Mouse (Mus musculus) kidney, adult 9 months (tissue): ENCODE measurements at regions not wholly inside any gene's neighbourhood (a gene's known extent, or its start where the extent isn't known, plus 50 kb on each side); places are given as distances from the start of the nearest gene placed in this dataset.

Source experiments
- DNase-seq: peaks from one replicate; pipeline ENCODE4 v3.0.0; 2022

DNA sequence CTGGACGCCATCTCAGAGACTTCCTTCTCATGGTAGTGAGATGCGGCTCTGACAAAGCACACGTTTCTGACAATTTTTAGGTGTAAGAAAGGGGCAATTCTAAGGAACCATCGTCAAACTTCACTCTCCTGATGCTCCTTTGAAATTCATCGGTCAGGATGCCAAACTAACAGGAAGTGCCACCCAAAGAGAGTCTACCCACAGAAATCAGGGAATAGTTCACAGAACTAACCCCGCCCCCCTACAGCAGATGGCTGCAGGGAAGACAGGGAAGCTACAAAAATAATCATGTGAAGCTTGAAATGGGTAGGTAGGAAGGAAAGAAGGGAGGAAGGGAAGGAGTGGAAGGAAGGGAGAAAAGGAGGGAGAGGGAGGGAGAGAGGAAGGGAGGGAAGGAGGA, 240.1 kb upstream of the Eif4g2 start:
- no peak for DNase-seq

DNA sequence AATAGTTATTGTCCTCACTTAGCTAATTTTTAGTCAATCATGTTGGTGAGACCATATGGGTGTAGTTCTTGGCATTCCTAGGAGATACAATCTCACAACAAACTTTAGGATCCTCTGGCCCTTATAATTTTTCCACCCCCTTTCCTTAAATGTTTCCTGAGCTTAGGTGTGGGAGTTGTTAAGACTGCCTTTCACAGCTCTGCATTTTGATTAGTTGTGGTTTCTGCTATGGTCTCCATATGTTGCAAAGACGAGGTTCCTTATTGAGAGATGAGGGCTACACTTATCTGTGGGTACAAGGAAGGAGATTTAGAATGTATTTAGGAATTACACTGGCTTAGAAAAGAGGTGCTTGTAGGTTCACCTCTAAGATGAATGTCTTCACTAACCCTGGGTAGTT, 237.1 kb upstream of the Eif4g2 start:
- DNase-seq = no peak

DNA sequence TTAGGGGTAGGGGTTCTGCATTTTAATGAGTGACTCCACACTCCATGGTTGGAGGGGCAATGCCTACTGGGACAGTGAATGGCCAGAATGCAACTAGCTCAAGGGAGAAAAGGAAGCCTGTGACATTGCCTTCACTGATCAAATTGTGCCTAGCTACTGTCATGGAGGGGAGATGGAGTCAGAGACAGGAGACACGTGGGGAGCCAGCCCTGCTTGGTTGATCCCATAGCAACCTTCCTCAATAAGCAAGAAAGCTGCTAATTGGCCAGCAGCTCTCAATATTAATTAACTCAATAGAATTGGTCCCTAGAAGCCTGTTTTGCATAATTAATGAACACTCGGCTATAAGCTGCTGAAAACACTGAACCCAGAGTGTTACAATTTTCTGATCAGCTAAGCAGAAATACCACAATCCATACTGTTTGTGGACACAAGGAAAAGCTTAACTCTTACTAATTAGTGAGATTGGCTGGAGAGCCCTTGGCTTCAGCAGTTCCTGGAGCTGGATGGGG, 233.7 kb upstream of the Eif4g2 start:
- DNase-seq = no peak

DNA sequence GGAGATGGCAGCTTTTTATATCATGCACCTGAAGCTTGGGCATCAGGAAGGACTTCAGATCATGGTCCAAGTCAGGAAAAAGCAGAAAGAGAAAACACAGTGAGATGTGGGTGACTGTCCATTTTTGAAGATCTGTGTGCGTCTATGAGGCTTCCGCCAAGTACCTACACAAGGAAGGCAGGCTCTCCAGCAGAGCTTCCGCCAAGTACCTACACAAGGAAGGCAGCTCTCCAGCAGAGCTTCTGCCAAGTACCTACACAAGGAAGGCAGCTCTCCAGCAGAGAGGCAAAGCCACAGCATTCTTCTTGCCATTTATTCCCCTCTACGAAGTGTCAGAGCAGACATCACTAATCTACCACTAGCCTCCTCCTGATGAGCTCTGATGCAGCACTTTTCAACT, 231.1 kb upstream of the Eif4g2 start:
- DNase-seq = no peak

DNA sequence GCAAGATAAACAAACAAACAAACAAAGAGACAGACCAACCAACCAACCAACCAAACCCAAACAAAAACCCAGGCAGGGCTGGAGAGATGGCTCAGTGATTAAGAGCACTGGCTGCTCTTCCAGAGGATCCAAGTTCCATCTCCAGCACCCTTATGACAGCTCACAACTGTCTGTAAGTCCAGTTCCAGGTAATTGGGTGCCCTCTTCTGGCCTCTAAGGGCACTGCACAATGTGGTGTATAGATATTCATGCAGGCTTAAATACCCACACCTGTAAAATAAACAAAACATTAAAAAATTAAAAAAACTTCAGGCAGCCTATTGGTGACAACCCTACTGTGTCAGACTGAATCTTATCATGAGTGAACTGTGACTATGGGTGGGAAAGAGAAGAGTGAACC, 222.4 kb upstream of the Eif4g2 start:
- DNase-seq = peak; percentile 9

DNA sequence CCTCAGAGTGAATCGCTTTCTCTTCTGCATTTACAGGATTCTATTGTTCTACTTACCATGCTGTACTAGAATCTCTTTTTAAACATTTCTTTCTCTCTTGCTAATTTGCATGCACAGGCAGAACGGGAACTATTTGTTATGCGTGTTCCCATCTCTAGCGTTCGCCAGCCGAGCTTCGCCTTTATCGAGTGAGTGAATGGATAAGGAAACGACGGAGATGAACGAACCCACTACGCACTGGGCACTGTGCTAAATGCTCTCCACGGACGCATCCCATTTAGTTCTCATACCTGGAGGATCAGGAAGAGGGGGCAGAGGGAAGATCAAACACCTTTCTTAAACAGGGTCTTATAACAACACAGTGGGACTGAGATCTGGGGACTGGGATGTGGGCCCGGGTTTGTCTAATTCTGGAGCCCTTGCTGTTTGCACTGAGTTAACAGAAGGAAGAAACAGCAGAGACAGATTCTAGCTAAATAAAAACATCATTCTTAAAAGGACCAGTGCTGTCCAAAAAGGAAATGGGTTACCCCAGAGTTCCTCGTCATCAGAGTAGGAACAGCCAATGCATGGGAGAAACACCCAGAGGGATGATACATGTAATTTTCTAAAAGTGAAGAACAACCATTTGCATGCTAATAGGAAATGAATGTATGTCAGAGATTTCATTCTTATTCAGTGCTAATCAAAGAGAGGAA, 219.1 kb upstream of the Eif4g2 start:
- no peak for DNase-seq

DNA sequence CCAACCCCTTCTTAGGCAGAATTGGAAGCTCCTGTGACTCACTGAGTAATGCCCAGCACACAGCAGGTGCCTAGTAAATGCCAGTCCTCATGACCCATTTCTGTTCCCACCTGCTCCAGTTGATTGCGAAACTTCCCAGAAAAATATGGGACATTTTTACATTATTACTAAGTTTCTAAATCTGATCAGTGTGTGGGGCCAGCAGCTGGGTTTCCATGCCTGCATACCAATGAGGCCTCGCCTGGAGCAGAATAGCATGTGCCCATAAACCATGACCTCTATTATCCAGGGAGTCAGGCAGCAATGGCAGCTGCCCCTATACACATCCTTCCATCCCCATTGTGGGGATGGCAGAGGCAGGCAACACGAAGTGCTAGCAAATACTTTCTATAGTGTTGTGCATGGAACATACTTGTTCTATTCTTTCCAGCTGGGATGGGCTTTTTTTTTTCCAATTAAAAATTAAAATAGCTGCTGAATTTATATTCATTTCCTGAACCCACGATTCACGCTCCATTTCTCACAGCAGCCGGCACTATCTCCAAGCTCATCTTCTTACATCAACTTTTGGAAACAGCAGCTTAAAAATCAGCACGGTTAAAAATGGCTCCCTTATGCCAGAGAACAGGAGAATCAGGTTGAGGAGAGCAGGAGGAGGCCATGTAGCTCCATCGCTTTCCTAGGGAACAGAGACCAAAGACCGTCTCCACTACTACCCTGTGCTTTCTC, 214.5 kb upstream of the Eif4g2 start:
- DNase-seq = peak; percentile 6

DNA sequence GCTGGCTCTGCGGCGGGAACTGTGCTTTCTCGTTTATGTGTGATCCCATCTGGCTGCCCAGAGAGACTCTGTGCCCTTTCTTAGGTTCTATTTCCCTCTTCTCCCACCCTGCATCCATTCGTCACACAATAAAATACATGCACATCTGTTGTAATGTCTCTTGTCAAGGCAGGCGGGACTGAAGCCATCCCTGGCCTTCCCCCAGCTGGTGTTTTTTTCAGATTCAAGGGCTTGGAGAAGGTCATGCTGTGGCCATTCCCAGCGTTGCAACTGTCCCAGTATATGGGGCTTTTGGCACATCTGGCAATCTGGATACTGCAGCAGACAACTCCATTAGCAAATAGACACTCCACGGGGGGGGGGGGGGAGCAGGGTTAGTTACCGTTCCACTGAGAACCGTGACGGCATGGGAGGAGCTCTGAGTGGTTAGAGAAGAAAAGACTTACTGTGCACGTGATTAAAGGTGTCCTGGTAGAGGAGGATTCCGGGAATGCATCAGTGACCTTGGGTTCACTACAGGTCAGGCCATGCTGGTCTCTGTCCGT, 200.7 kb upstream of the Eif4g2 start:
- peak; percentile 6 for DNase-seq

DNA sequence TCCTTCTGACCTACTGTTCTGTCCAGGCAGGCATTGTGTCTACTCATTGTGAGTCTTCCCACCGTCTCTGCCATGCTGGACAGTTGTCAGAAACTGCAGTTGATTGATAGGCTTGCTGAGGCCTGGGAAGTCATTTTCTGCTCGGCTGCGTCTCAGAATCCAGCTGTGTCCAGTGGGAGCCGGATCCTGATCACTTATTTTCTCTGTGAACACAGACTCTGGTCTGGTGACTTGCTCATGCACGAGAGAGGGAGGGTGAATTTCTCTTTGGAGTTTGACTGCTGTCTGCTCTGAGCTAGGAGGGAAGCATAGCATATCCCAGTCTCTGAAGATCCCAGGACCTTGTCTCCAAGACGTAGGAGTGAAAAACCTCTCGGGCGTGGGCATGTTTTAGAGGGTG, 199.5 kb upstream of the Eif4g2 start:
- DNase-seq = peak; percentile 69

DNA sequence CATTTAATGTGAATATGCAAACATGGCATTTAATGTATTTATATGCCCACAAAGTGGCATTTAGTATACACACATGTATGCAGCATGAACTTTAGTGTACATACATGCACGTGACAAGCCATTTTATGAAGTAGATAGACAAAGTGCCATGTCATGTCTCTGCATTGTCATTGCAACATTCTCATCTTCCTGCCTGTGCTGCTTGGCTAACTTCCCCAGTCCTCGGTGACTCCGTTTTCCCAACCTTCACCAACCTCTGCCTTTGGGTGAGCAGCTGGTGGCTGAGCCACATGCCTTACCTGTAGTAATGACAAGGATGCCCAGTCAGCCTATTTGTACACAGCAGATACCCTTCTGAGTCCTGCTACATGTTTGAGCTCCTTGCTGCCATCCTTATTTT, 194.9 kb upstream of the Eif4g2 start:
- DNase-seq = no peak

DNA sequence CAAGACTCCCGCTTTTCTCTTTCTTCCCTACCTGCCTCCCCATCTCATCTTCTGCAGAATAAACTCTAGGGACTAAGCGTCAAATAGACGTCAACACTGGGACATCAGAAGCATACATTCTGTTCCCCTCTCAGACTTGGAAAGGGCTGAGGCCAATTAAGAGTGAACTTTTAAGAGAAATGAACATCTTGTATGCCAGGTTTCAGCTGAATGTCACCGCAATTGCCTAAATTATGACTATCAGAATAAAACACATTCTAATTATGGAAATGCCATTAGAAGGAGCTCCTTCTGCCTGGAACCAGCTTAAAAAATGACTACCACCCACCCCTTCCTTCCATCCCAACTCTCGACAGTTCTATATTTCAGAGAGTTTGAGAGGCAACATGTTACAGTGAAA, 191.0 kb upstream of the Eif4g2 start:
- DNase-seq = no peak

DNA sequence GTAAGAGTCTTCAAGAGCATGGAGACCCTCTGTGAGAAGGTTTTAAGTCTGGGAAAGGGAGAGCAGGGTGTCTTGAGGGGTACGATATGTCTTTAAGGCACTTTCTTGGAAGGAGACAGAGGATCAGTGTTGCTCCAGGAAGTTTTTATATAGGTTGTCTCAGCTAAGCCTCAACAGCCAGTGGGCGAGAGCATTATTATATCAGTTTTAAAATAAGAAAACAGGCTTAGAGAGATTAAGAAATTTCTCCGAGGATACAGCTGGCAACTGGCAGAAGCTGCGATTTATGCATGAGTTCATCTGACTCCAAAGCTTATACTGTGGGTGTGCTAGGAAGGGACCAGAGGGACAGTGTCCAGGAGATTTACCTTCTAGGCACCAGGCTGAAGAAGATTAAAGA, 188.0 kb upstream of the Eif4g2 start:
- DNase-seq = no peak

DNA sequence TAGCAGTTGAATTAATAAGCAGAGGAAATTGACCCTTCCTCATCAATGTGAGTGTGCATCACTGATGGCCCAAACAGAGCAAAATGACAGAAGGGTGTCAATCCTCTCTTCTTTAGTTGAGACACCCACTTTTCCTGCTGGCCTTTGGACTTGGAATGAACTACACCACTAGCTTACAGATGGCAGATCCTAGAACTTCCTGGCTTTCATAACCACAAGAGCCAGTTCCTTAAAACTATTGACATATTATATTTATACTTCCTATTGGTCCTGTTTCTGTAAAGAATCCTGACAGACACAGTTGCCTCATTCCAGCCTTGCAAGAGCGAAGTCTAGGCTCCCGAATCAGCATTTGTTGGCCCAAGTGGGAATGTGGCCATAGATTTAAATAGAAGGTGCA, 185.4 kb upstream of the Eif4g2 start:
- DNase-seq = no peak

DNA sequence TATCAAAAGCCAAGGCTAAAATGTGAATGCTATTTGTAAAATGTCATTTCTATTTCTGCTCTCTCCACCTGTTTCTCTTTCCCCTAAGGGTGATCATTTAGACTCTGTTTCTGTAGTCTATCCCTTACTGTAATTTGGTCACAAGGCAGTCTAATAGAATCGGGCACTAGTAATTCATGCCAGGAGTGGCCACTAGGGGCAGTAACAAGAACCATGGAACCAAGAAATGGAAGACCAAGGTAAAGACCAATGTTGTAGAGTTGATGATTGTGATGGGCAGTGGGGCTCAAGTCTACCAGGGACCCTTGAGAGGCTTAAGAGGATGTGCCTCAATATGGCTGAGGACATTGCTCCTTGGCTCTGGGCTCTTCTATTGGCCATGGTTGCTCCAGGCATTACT, 180.5 kb upstream of the Eif4g2 start:
- no peak for DNase-seq

DNA sequence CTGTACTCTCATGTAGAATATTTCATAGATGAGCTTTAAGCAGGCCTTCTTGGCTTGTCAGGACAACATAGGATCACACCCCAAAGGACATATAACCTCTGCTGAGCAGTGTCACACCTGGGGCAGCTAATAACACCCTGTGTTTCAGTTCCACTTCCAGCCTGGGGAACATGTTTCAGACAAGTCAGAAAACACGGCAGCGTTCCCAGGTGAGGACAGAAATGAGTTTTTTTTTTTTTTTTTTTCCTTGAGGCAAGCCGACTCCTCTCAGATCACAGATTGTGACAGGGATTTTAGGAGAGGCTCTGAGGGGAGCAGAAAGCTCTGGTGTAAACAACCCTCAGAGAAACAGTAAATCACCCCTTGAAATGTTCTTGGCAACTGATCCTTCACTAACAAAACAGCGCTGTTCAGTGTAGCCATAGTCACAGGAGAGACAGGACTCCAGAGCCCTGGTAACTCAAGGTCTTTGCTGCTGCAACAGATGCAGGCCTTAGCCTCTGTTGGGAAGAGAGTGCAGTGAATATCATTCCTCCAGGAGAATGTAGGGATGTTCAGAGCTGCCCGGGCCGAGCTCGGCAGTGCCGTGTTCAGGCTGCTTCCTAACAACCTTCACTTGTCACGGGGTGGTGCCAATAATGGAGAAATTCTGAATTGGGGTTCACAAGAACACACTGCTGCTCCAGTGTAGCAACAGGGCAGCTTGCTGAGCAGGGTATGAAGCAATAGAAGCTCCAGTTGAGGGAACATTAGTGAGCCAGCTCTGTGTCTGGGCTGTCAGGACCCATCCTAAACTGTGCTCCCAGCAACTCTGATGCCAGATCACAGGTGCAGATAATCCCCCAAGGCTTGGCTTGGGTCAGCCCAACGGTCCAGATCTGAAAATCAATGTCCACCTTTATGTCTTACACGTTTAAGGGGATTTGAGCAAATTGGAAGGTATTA, 177.1 kb upstream of the Eif4g2 start:
- DNase-seq = no peak

DNA sequence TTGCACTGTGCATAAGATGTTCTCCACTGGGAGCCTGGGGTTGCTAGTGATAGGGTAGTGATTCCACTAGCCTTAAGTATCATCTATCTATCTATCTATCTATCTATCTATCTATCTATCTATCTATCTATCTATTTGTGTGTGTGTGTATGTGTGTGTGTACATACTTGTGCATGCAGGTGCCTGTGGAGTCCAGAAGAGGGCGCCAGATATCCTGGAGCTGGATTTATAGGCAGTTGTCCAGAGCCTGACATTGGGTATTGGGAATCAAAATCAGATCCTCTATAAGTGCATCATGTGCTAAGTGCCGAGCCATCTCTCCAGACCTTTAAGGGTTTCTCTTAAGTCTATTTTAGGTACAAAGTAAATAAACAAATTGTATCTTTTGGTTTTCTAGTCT, 175.0 kb upstream of the Eif4g2 start:
- DNase-seq = no peak

DNA sequence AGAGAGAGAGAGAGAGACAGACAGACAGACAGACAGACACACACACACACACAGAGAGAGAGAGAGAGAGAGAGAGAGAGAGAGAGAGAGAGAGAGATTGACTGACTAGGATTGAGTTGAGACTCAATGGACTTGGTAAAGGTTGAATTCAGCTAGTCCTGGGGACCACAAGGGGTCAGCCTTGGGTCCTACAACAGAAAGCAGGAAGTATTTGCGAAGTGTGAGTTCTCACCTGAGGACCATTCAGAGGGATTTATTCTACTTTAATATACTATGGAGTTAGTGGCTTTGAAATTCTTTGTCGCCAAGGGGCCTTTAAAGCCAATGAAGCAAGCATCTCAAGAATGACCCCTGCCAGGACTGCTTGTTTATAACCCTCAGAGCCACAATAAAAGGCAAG, 173.4 kb upstream of the Eif4g2 start:
- no peak for DNase-seq

DNA sequence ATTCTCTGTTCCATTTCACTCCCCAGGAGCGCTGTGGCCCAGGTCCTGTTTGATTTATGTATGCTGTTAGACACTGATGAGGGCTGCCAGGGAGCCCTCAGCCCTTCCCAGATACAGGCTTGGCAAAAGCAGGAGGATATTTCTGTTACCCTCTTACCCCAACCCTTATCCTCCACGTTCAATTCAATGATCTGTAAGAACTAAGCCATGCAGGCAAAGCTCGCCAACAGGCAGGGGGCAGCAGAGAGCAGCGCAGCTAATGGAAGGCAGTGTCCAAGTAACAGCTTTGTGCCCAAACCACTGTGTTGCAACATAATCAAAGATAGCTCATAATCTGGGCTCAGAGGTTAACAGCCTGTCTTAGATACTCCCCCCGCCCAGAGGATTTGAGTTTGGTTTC, 166.8 kb upstream of the Eif4g2 start:
- DNase-seq = peak; percentile 80

DNA sequence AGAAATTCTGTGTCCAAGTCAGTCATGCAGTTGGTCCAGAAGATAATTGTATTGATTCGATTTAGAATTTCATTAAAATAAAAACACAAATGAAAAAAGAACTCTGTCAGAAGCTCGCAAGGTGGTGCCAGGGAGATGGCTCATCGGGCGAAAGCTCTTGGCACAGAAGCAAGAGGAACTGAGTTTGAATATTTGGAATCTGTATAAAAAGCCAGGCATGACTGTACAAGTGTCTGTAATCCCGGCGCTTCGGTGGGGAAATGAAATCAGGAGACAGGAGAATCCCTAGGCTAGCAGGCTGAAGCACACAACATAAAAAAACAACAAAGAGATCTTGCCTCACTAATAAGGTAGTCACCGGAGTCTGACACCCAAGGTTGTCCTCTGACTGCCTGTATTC, 162.7 kb upstream of the Eif4g2 start:
- DNase-seq = no peak

DNA sequence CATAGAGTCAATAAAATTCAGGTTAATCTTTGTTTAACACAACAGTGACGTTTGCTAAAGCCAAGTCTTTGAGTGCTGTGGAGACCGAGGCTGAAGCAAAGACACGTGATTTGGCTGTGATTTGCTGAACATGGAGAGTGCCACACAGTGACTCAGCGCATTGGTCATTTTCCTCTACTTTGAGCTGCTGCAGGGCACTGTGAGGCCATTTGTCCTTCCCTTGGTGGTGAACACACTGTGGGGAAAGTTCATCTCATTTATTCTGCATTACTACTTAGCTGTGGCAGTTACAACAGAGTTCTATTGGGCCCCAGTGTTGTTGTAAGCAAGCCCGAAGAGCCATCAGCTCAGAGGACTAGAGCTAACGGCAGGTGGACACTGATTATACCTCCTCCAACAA, 162.2 kb upstream of the Eif4g2 start:
- DNase-seq = no peak

DNA sequence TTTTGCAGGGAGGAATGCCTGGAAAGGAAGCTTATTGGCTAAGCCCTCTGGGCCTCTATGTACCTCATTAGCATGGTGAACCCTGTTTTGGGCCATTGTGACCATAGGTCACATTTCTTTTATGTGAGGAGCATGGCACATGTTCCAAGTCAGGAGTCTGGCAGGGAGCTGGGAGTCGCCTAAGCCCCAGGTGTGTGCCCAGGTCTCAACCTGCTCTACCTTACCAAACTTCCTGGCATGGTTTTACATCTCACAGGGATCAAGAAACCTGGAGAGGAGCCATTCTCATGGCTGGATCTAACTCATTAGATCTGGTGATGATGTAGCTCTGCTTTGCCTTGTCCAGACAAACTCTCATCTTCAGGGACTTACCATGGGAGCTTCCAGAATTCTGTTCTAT, 161.0 kb upstream of the Eif4g2 start:
- DNase-seq = no peak

DNA sequence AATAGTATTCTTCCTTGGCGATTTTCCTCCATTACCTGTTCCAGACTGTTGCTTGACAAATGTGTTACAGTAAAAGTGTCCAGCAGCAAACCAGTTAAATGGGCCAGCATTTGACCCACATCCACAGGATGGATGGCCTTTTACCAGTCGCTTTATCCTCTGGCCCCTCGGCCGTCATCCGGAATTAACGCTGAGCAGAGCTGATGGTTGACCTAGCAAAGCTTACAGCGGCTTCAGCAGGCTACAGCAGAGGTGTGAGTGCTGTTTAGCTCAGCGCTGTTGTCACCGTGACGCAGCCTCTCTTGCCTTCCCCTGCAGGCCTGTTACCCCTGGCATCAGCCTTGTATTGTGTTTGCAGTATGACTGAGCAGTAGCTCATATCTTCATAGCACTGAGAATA, 159.8 kb upstream of the Eif4g2 start:
- no peak for DNase-seq

DNA sequence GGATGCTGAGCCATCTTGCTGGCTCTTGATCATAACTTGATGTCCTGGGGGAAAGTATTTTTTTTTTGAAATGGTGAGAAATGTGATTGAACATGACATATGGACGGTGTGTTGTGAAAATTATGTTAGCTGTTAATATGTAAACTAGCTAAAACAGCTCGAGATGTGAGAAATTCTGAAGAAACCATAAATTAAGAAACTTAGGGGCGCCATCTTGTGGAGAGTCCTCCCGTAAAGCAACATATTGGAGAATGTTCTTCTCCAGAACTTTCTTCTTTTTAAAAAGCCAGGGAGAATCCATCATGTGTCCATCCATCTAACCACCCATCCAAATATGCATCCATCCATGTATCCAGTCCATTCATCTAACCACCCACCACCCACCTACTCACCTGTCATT, 158.7 kb upstream of the Eif4g2 start:
- DNase-seq = peak; percentile 40
